Comparison of ENCODE assay signal across 8 mouse cellular contexts in the genomic region with DNA sequence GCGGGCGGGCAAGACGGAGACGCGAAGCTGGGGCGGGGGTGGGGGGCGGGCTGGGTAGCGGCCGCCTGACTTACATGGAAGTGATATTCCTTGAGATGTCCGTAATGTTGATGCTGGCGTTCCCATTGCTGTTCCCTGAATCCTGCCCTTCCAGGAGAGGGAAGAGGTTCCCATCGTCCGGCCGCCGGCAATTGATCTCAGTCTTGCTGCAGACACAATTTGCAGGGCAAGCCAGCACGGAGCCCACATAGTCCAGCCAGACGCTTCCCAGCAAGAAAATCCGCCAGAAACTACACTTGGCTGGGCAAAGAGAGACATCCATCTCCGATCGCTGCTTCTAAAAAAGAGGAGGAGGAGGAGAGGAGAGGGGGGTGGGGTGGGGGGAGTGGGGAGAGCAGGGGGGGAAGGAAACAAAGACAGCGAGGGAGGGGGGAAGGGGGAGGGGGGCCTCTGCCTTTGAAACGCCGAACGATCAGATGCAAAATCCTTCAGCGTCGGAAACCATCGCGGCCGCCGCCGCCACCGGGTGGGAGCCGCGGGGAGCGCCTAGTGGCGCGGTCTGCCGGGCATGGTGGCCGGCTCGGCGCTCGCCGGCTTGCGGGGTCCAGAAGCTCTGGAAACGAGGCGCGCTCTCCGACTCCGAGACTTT.
DNase-seq lines count a peak whose midpoint lies in the region; ATAC-seq lines count a peak whose summit lies in the region.

No protein-coding gene starts in this region.

- H3K36me3 ChIP-seq in heart, embryonic 14.5 days (ENCODE audit: control insufficient read depth, insufficient read depth, low read length): no peaks in the 10 kb centered on the region

- peak overlapping the region; percentile 43 to 59 for H3K4me3 ChIP-seq in heart, embryonic 14.5 days (ENCODE audit: control insufficient read depth in 1 of 2, insufficient read depth in 1 of 2, low read depth in 1 of 2, low read length in 2 of 2)

- H3K4me1 ChIP-seq in heart, embryonic 14.5 days (ENCODE audit: control insufficient read depth in 2 of 2, insufficient read depth in 2 of 2, low read length in 2 of 2): peaks cover 0 to 15% of the 10 kb centered on the region in 2 experiments; a peak in 2 of 4 replicates

- peak overlapping the region; percentile 38; the same call in 1 of the 2 replicates for H3K9ac ChIP-seq in heart, embryonic 14.5 days (ENCODE audit: low read length)

- peaks cover 92% of the 10 kb centered on the region for H3K27me3 ChIP-seq in heart, embryonic 14.5 days (ENCODE audit: control insufficient read depth, insufficient read depth, low read length)

- WGBS in heart, embryonic 14.5 days: under 1% methylated on average over 48 of the region's 49 CpGs

- no peak for ATAC-seq in heart, embryonic 14.5 days (ENCODE audit: insufficient number of reproducible peaks, insufficient read depth, low FRiP score, low read depth)
- peak; percentile 25 for ATAC-seq in inflammation-experienced regulatory T-cells, adult 6 months
- no peak for ATAC-seq in megakaryocyte, adult 5-6 weeks (ENCODE audit: poor library complexity, severe bottlenecking)

- no peaks in the 10 kb centered on the region for H3K9me3 ChIP-seq in heart, embryonic 14.5 days (ENCODE audit: control insufficient read depth, low read length)

- DNase-seq in heart, adult 8-10 months (ENCODE audit: low spot score): no peak
- peak; percentile 48 for DNase-seq in ES-CJ7 (ENCODE audit: low read depth, low spot score)
- DNase-seq in embryo, embryonic 9.5 days (ENCODE audit: extremely low spot score): peak; percentile 69
- DNase-seq in neural tube, embryonic 10.5 days (ENCODE audit: extremely low spot score, low spot score): peak; percentile 80
- DNase-seq in spleen, postnatal 10 days (ENCODE audit: low spot score in 2 of 2): no peak

- no peak overlapping the region for H3K27ac ChIP-seq in heart, embryonic 14.5 days (replicated peaks in 1 of 2; ENCODE audit: control insufficient read depth in 1 of 2, insufficient read depth in 1 of 2, low read depth in 2 of 2, low read length in 2 of 2)

- peak overlapping the region; percentile 94 for H3K4me2 ChIP-seq in heart, embryonic 14.5 days (ENCODE audit: low read length)

Comparison
In these comparisons a context has a peak if more than half of its experiments do, and no peak if none do; other contexts are left out.
1. DNase-seq: peak in ES-CJ7 (single experiment), embryo, embryonic 9.5 days (single experiment) and neural tube, embryonic 10.5 days (single experiment); none in heart, adult 8-10 months (single experiment) and spleen, postnatal 10 days (0 of 2).